Mouse (Mus musculus) spleen, postnatal 36 days (tissue): ENCODE measurements around the gene Kcna5.

ENCODE experiments used
- DNase-seq, 2 experiments: peaks; one replicate each; pipeline ENCODE4 v3.0.0; 2022; ENCODE audit warnings: low spot score in 2 of 2, mixed read lengths in 1 of 2

Kcna5 gene

GRCm38 (mm10) chr6:126535208-126535910, at the start of gene Kcna5:
Kcna5 (minus strand) TSS chr6:126535412.
- DNase-seq: no peak

- DNase-seq: no peak
Measured at GRCm38 (mm10) chr6:126583075-126583474, 47.9 kb upstream of the Kcna5 start.

- DNase-seq: no peak
Measured at GRCm38 (mm10) chr6:126581632-126582031, 46.4 kb upstream of the Kcna5 start.

- no peak for DNase-seq
Measured at GRCm38 (mm10) chr6:126580571-126580970, 45.4 kb upstream of the Kcna5 start.

- DNase-seq: no peak
Measured at GRCm38 (mm10) chr6:126577415-126577814, 42.2 kb upstream of the Kcna5 start.

- no peak for DNase-seq
Measured at GRCm38 (mm10) chr6:126576566-126576965, 41.4 kb upstream of the Kcna5 start.

GRCm38 (mm10) chr6:126574778-126575177, 39.6 kb upstream of the Kcna5 start:
- DNase-seq: no peak

- DNase-seq: no peak
Measured at GRCm38 (mm10) chr6:126573021-126573420, 37.8 kb upstream of the Kcna5 start.

- no peak for DNase-seq
Measured at GRCm38 (mm10) chr6:126569809-126570208, 34.6 kb upstream of the Kcna5 start.

- no peak for DNase-seq
Measured at GRCm38 (mm10) chr6:126568046-126568830, 33.0 kb upstream of the Kcna5 start.

GRCm38 (mm10) chr6:126567326-126567725, 32.1 kb upstream of the Kcna5 start:
- DNase-seq: no peak

GRCm38 (mm10) chr6:126564376-126564775, 29.2 kb upstream of the Kcna5 start:
- DNase-seq: no peak

GRCm38 (mm10) chr6:126563898-126564297, 28.7 kb upstream of the Kcna5 start:
- peak in 1 of 2 experiments; percentile 3 for DNase-seq

GRCm38 (mm10) chr6:126561702-126562101, 26.5 kb upstream of the Kcna5 start:
- DNase-seq: no peak

GRCm38 (mm10) chr6:126560696-126561095, 25.5 kb upstream of the Kcna5 start:
- no peak for DNase-seq

- DNase-seq: no peak
Measured at GRCm38 (mm10) chr6:126560036-126560435, 24.8 kb upstream of the Kcna5 start.

- DNase-seq: no peak
Measured at GRCm38 (mm10) chr6:126558276-126558675, 23.1 kb upstream of the Kcna5 start.

- DNase-seq: no peak
Measured at GRCm38 (mm10) chr6:126553812-126554211, 18.6 kb upstream of the Kcna5 start.

- DNase-seq: no peak
Measured at GRCm38 (mm10) chr6:126551862-126552395, 16.7 kb upstream of the Kcna5 start.

- DNase-seq: no peak
Measured at GRCm38 (mm10) chr6:126544107-126545036, 9.2 kb upstream of the Kcna5 start.

GRCm38 (mm10) chr6:126542724-126543123, 7.5 kb upstream of the Kcna5 start:
- no peak for DNase-seq

GRCm38 (mm10) chr6:126537512-126537911, 2.3 kb upstream of the Kcna5 start:
- no peak for DNase-seq
